Mouse (Mus musculus) c-Kit-negative CD71-positive TER-119-positive erythroid progenitor cells, embryonic 14.5 days (primary cell): ENCODE results near the gene Ap2s1.

Source experiments
- DNase-seq: peaks from one replicate; pipeline ENCODE4 v3.0.0-alpha.2; 2013; ENCODE audit warnings: low read depth, low spot score

Ap2s1 gene

GRCm38 (mm10) chr7:16793010-16793725, 55.0 kb downstream of the Ap2s1 start:
- no peak for DNase-seq

GRCm38 (mm10) chr7:16794886-16795285, 56.7 kb downstream of the Ap2s1 start:
- no peak for DNase-seq
